Mouse (Mus musculus) kidney, adult 2 months (tissue): ENCODE results near the gene Polr2c.

Source experiments
- CTCF ChIP-seq: fragments of 200-500 bp; conservative IDR thresholded peaks from 2 replicates; pipeline ENCODE4 v1.5.1; 2011; ENCODE audit warnings: low read depth, mild to moderate bottlenecking, control low read depth, low read length, moderate library complexity, mixed read lengths; ENCODE audit not compliant: insufficient read depth, insufficient read length
- POLR2A ChIP-seq: fragments of 200-500 bp; IDR thresholded peaks from one replicate; pipeline ENCODE4 v1.6.1; 2011; ENCODE audit warnings: low read depth, low read length, control low read depth

GRCm38 (mm10) chr8:94900617-94901016 lies 43.4 kb downstream of the Polr2c start:
- TF ChIP-seq POLR2A (no peak), CTCF (no peak)
